Mouse (Mus musculus): Measurements from ENCODE around the gene Arl2bp. TPM values are rescaled to one million over a fixed set of nuclear protein-coding genes. Genes with fewer than 3 reads are reported as not detected.

Arl2bp gene
- polyA plus RNA-seq, 1 experiment from 2014 or later: 53.5 TPM

GRCm38 (mm10) chr8:94680414-94680813 is 14.0 kb downstream of the Arl2bp start:
- no peak overlapping the region for H3K4me3 ChIP-seq (ENCODE audit: low read depth, low read length)
- WGBS: 94% methylated on average over 3 of the region's 3 CpGs
- no peaks in the 10 kb centered on the region for H3K27me3 ChIP-seq (replicated peaks; ENCODE audit: control insufficient read depth, insufficient read depth, low read length)
- no peak for ATAC-seq (replicated peaks; ENCODE audit: low FRiP score, low TSS enrichment, low read depth)
- H3K4me2 ChIP-seq (ENCODE audit: low read length): no peak overlapping the region
- H3K27ac ChIP-seq (ENCODE audit: low read depth): no peak overlapping the region
- H3K36me3 ChIP-seq (ENCODE audit: control insufficient read depth, insufficient read depth, low read length): no peaks in the 10 kb centered on the region
- H3K9ac ChIP-seq (ENCODE audit: low read length): no peak overlapping the region
- H3K9me3 ChIP-seq (ENCODE audit: control insufficient read depth, low read length): peaks cover 4% of the 10 kb centered on the region; the same call in 1 of the 2 replicates
- H3K4me1 ChIP-seq (replicated peaks; ENCODE audit: control insufficient read depth, insufficient read depth, low read length): peaks cover 4% of the 10 kb centered on the region; the same call in 1 of the 2 replicates
- no peak for DNase-seq (ENCODE audit: low spot score)

- WGBS: 72% methylated on average over 16 of the region's 16 CpGs
- ATAC-seq (replicated peaks; ENCODE audit: low FRiP score, low TSS enrichment, low read depth) (peak; percentile 63), DNase-seq (ENCODE audit: low spot score) (no peak)
- H3K9ac ChIP-seq (ENCODE audit: low read length): no peak overlapping the region
- H3K4me1 ChIP-seq (replicated peaks; ENCODE audit: control insufficient read depth, insufficient read depth, low read length): peaks cover 4% of the 10 kb centered on the region; the same call in 1 of the 2 replicates
- H3K4me3 ChIP-seq (ENCODE audit: low read depth, low read length): no peak overlapping the region
- peak overlapping the region; percentile 69 for H3K27ac ChIP-seq (ENCODE audit: low read depth)
- H3K27me3 ChIP-seq (replicated peaks; ENCODE audit: control insufficient read depth, insufficient read depth, low read length): no peaks in the 10 kb centered on the region
- peaks cover 4% of the 10 kb centered on the region; the same call in 1 of the 2 replicates for H3K9me3 ChIP-seq (ENCODE audit: control insufficient read depth, low read length)
- H3K36me3 ChIP-seq (ENCODE audit: control insufficient read depth, insufficient read depth, low read length): no peaks in the 10 kb centered on the region
- no peak overlapping the region for H3K4me2 ChIP-seq (ENCODE audit: low read length)
Observed at GRCm38 (mm10) chr8:94682732-94683524, 16.5 kb downstream of the Arl2bp start.

DNA sequence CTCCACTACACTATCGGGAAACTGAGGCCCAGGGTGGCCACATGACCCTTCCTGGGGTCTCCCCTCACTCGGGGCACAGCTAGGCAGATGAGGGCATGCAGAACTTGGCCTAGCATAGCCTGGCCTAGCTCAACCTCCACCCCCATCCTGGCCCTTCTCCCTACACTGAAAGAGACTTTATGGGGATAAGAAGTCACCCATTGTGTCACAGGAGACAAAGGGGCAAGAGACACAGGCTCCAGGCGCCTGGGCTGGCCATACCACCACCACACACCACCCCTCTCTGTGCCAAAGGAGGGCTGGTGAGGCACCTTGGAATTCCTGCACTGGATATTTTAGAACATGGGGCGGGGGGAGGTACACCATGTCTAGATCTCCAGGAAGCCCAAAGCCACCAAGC is 17.9 kb downstream of the Arl2bp start:
- DNase-seq (ENCODE audit: low spot score): no peak
- H3K4me2 ChIP-seq (ENCODE audit: low read length): no peak overlapping the region
- no peaks in the 10 kb centered on the region for H3K36me3 ChIP-seq (ENCODE audit: control insufficient read depth, insufficient read depth, low read length)
- no peaks in the 10 kb centered on the region for H3K27me3 ChIP-seq (replicated peaks; ENCODE audit: control insufficient read depth, insufficient read depth, low read length)
- 74% methylated on average over 4 of the region's 4 CpGs for WGBS
- peaks cover 4% of the 10 kb centered on the region; the same call in 1 of the 2 replicates for H3K9me3 ChIP-seq (ENCODE audit: control insufficient read depth, low read length)
- H3K9ac ChIP-seq (ENCODE audit: low read length): no peak overlapping the region
- no peak for ATAC-seq (replicated peaks; ENCODE audit: low FRiP score, low TSS enrichment, low read depth)
- H3K4me1 ChIP-seq (replicated peaks; ENCODE audit: control insufficient read depth, insufficient read depth, low read length): peaks cover 4% of the 10 kb centered on the region; the same call in 1 of the 2 replicates
- peak overlapping the region; percentile 69; the same call in 1 of the 2 replicates for H3K27ac ChIP-seq (ENCODE audit: low read depth)
- H3K4me3 ChIP-seq (ENCODE audit: low read depth, low read length): no peak overlapping the region

GRCm38 (mm10) chr8:94685953-94686352 is 19.6 kb downstream of the Arl2bp start:
- Histone ChIP-seq H3K36me3 (ENCODE audit: control insufficient read depth, insufficient read depth, low read length) (no peaks in the 10 kb centered on the region), H3K9me3 (ENCODE audit: control insufficient read depth, low read length) (no peaks in the 10 kb centered on the region), H3K4me3 (ENCODE audit: low read depth, low read length) (no peak overlapping the region), H3K27ac (ENCODE audit: low read depth) (peak overlapping the region; percentile 62), H3K4me2 (ENCODE audit: low read length) (peak overlapping the region; percentile 10; the same call in 1 of the 2 replicates), H3K4me1 (replicated peaks; ENCODE audit: control insufficient read depth, insufficient read depth, low read length) (peaks cover 4% of the 10 kb centered on the region; the same call in 1 of the 2 replicates), H3K27me3 (replicated peaks; ENCODE audit: control insufficient read depth, insufficient read depth, low read length) (no peaks in the 10 kb centered on the region), H3K9ac (ENCODE audit: low read length) (no peak overlapping the region)
- 0 out of 2 replicates have a peak, but pooled peaks have one; percentile 32 for ATAC-seq (replicated peaks; ENCODE audit: low FRiP score, low TSS enrichment, low read depth)
- WGBS: 53% methylated on average over 9 of the region's 9 CpGs
- no peak for DNase-seq (ENCODE audit: low spot score)

GRCm38 (mm10) chr8:94694701-94695100 is 28.3 kb downstream of the Arl2bp start:
- WGBS: 9% methylated on average over 6 of the region's 6 CpGs
- Histone ChIP-seq H3K27ac (ENCODE audit: low read depth) (no peak overlapping the region), H3K4me3 (ENCODE audit: low read depth, low read length) (peak overlapping the region; percentile 47; the same call in 1 of the 2 replicates), H3K4me1 (replicated peaks; ENCODE audit: control insufficient read depth, insufficient read depth, low read length) (peaks cover 4% of the 10 kb centered on the region; the same call in 1 of the 2 replicates), H3K36me3 (ENCODE audit: control insufficient read depth, insufficient read depth, low read length) (no peaks in the 10 kb centered on the region), H3K9me3 (ENCODE audit: control insufficient read depth, low read length) (no peaks in the 10 kb centered on the region), H3K4me2 (ENCODE audit: low read length) (peak overlapping the region; percentile 63), H3K9ac (ENCODE audit: low read length) (no peak overlapping the region), H3K27me3 (replicated peaks; ENCODE audit: control insufficient read depth, insufficient read depth, low read length) (peaks cover 37% of the 10 kb centered on the region)
- no peak for DNase-seq (ENCODE audit: low spot score)
- no peak for ATAC-seq (replicated peaks; ENCODE audit: low FRiP score, low TSS enrichment, low read depth)

- Histone ChIP-seq H3K36me3 (ENCODE audit: control insufficient read depth, insufficient read depth, low read length) (no peaks in the 10 kb centered on the region), H3K9ac (ENCODE audit: low read length) (peak overlapping the region; percentile 38), H3K4me2 (ENCODE audit: low read length) (peak overlapping the region; percentile 63), H3K4me1 (replicated peaks; ENCODE audit: control insufficient read depth, insufficient read depth, low read length) (peaks cover 4% of the 10 kb centered on the region; the same call in 1 of the 2 replicates), H3K4me3 (ENCODE audit: low read depth, low read length) (peak overlapping the region; percentile 47), H3K27me3 (replicated peaks; ENCODE audit: control insufficient read depth, insufficient read depth, low read length) (peaks cover 37% of the 10 kb centered on the region), H3K27ac (ENCODE audit: low read depth) (no peak overlapping the region), H3K9me3 (ENCODE audit: control insufficient read depth, low read length) (no peaks in the 10 kb centered on the region)
- ATAC-seq (replicated peaks; ENCODE audit: low FRiP score, low TSS enrichment, low read depth) (peak; percentile 51), DNase-seq (ENCODE audit: low spot score) (peak; percentile 74)
- WGBS: under 1% methylated on average over 31 of the region's 31 CpGs
Observed at GRCm38 (mm10) chr8:94695341-94695993, 29.1 kb downstream of the Arl2bp start.

DNA sequence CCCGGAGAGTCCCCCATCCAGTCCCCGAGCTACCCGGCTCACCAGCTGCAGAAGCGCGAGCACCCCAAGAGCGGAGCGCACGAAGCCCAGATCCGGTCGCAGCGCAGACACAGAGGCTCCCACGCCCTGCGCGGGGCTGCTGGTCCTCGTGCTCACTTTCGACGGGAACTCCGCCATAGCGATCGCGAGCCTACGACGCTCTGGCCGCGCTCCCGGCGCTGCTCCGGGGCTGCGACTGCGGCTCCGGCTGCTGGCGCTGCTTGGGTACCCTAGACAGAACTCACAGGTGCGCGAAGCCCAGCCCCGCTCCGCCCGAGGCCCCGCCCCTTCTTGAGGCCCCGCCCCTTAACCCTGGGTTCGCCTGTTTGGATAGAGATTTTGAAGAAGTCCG is 29.6 kb downstream of the Arl2bp start, which contains the start of gene Pllp:
Gene Pllp (minus strand): TSS at position 285 of the 391 bp plus-strand sequence.
- peaks cover 37% of the 10 kb centered on the region for H3K27me3 ChIP-seq (replicated peaks; ENCODE audit: control insufficient read depth, insufficient read depth, low read length)
- H3K4me3 ChIP-seq (ENCODE audit: low read depth, low read length): peak within 1 kb of the TSS; percentile 47
- H3K27ac ChIP-seq (ENCODE audit: low read depth): no peak within 1 kb of the TSS

GRCm38 (mm10) chr8:94696566-94696965 is 30.2 kb downstream of the Arl2bp start:
- Histone ChIP-seq H3K9ac (ENCODE audit: low read length) (no peak overlapping the region), H3K4me3 (ENCODE audit: low read depth, low read length) (no peak overlapping the region; the same call in 1 of the 2 replicates), H3K27me3 (replicated peaks; ENCODE audit: control insufficient read depth, insufficient read depth, low read length) (peaks cover 37% of the 10 kb centered on the region), H3K9me3 (ENCODE audit: control insufficient read depth, low read length) (no peaks in the 10 kb centered on the region), H3K36me3 (ENCODE audit: control insufficient read depth, insufficient read depth, low read length) (no peaks in the 10 kb centered on the region), H3K4me1 (replicated peaks; ENCODE audit: control insufficient read depth, insufficient read depth, low read length) (peaks cover 4% of the 10 kb centered on the region; the same call in 1 of the 2 replicates), H3K4me2 (ENCODE audit: low read length) (peak overlapping the region; percentile 63; the same call in 1 of the 2 replicates), H3K27ac (ENCODE audit: low read depth) (no peak overlapping the region)
- ATAC-seq (replicated peaks; ENCODE audit: low FRiP score, low TSS enrichment, low read depth) (no peak), DNase-seq (ENCODE audit: low spot score) (no peak)
- 43% methylated on average over 3 of the region's 3 CpGs for WGBS

More for the DNA sequence above, 29.6 kb downstream of the Arl2bp start, which contains the start of gene Pllp:
- peak within 1 kb of the TSS; percentile 38 for H3K9ac ChIP-seq (ENCODE audit: low read length)
- ATAC-seq (replicated peaks; ENCODE audit: low FRiP score, low TSS enrichment, low read depth): peak; percentile 83
- no peaks in the 10 kb centered on the region for H3K9me3 ChIP-seq (ENCODE audit: control insufficient read depth, low read length)
- peak; percentile 87 for DNase-seq (ENCODE audit: low spot score)
- H3K36me3 ChIP-seq (ENCODE audit: control insufficient read depth, insufficient read depth, low read length): no peaks in the 10 kb centered on the region
- peaks cover 4% of the 10 kb centered on the region; the same call in 1 of the 2 replicates for H3K4me1 ChIP-seq (replicated peaks; ENCODE audit: control insufficient read depth, insufficient read depth, low read length)
- WGBS: under 1% methylated on average over 41 of the region's 41 CpGs
- peak within 1 kb of the TSS; percentile 63 for H3K4me2 ChIP-seq (ENCODE audit: low read length)
